Mouse (Mus musculus): ENCODE results near the gene Slco2a1.

- TF ChIP-seq CTCF (IDR thresholded peaks at IDR 0.05; ENCODE audit: low read depth) (no peak), EP300 (IDR thresholded peaks at IDR 0.05; ENCODE audit: low read depth) (no peak)
Measured at GRCm38 (mm10) chr9:103093681-103094080, 105.2 kb downstream of the Slco2a1 start.

Measured in liver, postnatal 0 days (tissue).